Comparison of ENCODE assay signal across 43 mouse cellular contexts in genomic region chr19:11791825-11792224, GRCm38 (mm10). TPM values are rescaled to one million over a fixed set of nuclear protein-coding genes. Genes with fewer than 3 reads are reported as not detected.
"Had no signal": no experiment of that assay in that cellular context is flagged by ENCODE, and none has a peak within 500 bp of the region (broad histone marks: within the 10 kb centered on the region; RNA-seq: fewer than 3 reads in every experiment).

No protein-coding gene starts in this region.

- H3K36me3 ChIP-seq: heart, embryonic 13.5 days; limb, embryonic 13.5 days; limb, embryonic 15.5 days; liver, embryonic 12.5 days had no signal

- H3K4me3 ChIP-seq: gastrocnemius, adult 2 months; heart, embryonic 13.5 days; heart, embryonic 15.5 days; hindbrain, embryonic 13.5 days; hindbrain, embryonic 15.5 days; kidney, embryonic 15.5 days; limb, embryonic 13.5 days; limb, embryonic 15.5 days; liver, embryonic 12.5 days had no signal

- H3K27me3 ChIP-seq: heart, embryonic 13.5 days; heart, embryonic 15.5 days; hindbrain, embryonic 13.5 days; hindbrain, embryonic 15.5 days; kidney, embryonic 15.5 days; limb, embryonic 13.5 days; limb, embryonic 15.5 days; liver, embryonic 12.5 days had no signal

- H3K9me3 ChIP-seq: heart, embryonic 13.5 days; heart, embryonic 15.5 days; hindbrain, embryonic 13.5 days; hindbrain, embryonic 15.5 days; kidney, embryonic 15.5 days; limb, embryonic 13.5 days; limb, embryonic 15.5 days; liver, embryonic 12.5 days had no signal

- ATAC-seq: hindbrain, postnatal 0 days; intestine, embryonic 16.5 days; liver, embryonic 12.5 days had no signal

- H3K4me1 ChIP-seq: heart, embryonic 13.5 days; heart, embryonic 15.5 days; hindbrain, embryonic 13.5 days; hindbrain, embryonic 15.5 days; limb, embryonic 13.5 days; limb, embryonic 15.5 days; liver, embryonic 12.5 days had no signal

- DNase-seq: gastrocnemius, adult 2 months; gastrocnemius, postnatal 10 days; gastrocnemius, postnatal 25 days; heart, adult 18-20 months; heart, postnatal 14 days; heart, postnatal 36 days; kidney, adult 11 months; kidney, adult 2 months; kidney, adult 9 months; kidney, postnatal 14 days; kidney, postnatal 36 days; layer of hippocampus, adult 9-11 months; layer of hippocampus, postnatal 36 days; left cerebral cortex, postnatal 4 days had no signal

RNA-seq across cellular contexts. Expression of gene Gif, which starts 44.5 kb away (rescaled TPM):
- total RNA-seq: gastrocnemius, adult 2 months; gastrocnemius, postnatal 10 days; gastrocnemius, postnatal 25 days; heart, adult 18-20 months; heart, adult 8-10 months; heart, postnatal 14 days; heart, postnatal 36 days; hematopoietic stem cell, adult 5-6 weeks; hindbrain, postnatal 0 days; layer of hippocampus, adult 18-20 months; layer of hippocampus, adult 8-10 months; layer of hippocampus, postnatal 14 days; layer of hippocampus, postnatal 36 days; left cerebral cortex, adult 18-20 months; left cerebral cortex, adult 8-10 months; left cerebral cortex, postnatal 10 days; left cerebral cortex, postnatal 25 days; left cerebral cortex, postnatal 4 days; liver, adult 2 months had no signal
- polyA plus RNA-seq: gonadal fat pad, adult 2 months; heart, embryonic 11.5 days; heart, embryonic 13.5 days; heart, embryonic 15.5 days; heart, postnatal 0 days; hindbrain, embryonic 11.5 days; hindbrain, embryonic 13.5 days; hindbrain, embryonic 15.5 days; hindbrain, postnatal 0 days; intestine, embryonic 14.5 days; intestine, embryonic 16.5 days; kidney, adult 2 months; kidney, embryonic 15.5 days; kidney, postnatal 0 days; limb, embryonic 11.5 days; limb, embryonic 13.5 days; limb, embryonic 15.5 days; liver, adult 2 months; liver, embryonic 12.5 days had no signal

RNA-seq across cellular contexts. Expression of gene Olfr1417, which starts 47.2 kb away (rescaled TPM):
- total RNA-seq: gastrocnemius, adult 2 months; gastrocnemius, postnatal 10 days; gastrocnemius, postnatal 25 days; heart, adult 18-20 months; heart, adult 8-10 months; heart, postnatal 14 days; heart, postnatal 36 days; hematopoietic stem cell, adult 5-6 weeks; hindbrain, postnatal 0 days; layer of hippocampus, adult 18-20 months; layer of hippocampus, adult 8-10 months; layer of hippocampus, postnatal 14 days; layer of hippocampus, postnatal 36 days; left cerebral cortex, adult 18-20 months; left cerebral cortex, adult 8-10 months; left cerebral cortex, postnatal 10 days; left cerebral cortex, postnatal 25 days; left cerebral cortex, postnatal 4 days; liver, adult 2 months had no signal
- polyA plus RNA-seq: gonadal fat pad, adult 2 months; heart, embryonic 11.5 days; heart, embryonic 13.5 days; heart, embryonic 15.5 days; heart, postnatal 0 days; hindbrain, embryonic 13.5 days; intestine, embryonic 14.5 days; intestine, embryonic 16.5 days; kidney, adult 2 months; kidney, embryonic 15.5 days; kidney, postnatal 0 days; large intestine, adult 2 months; limb, embryonic 11.5 days; limb, embryonic 13.5 days; limb, embryonic 15.5 days; liver, adult 2 months; liver, embryonic 12.5 days; liver, embryonic 14.5 days had no signal
